Mouse (Mus musculus) layer of hippocampus, adult 2 months (tissue): Measurements from ENCODE around the gene Atxn1. TPM values are rescaled to one million over a fixed set of nuclear protein-coding genes. Genes with fewer than 3 reads are reported as not detected.

ENCODE experiments used
- DNase-seq, 2 experiments: peaks; one replicate each; pipeline ENCODE4 v3.0.0; 2022; ENCODE audit warnings: low spot score in 2 of 2
- H3K27ac ChIP-seq: fragments of 200-600 bp; 2 replicates; pipeline ENCODE4 v1.8.1; 2022
- H3K4me3 ChIP-seq: fragments of 200-600 bp; 2 replicates; pipeline ENCODE4 v1.8.1; 2022; ENCODE audit warnings: mild to moderate bottlenecking
- CTCF ChIP-seq: fragments of 200-600 bp; conservative IDR thresholded peaks from 2 replicates; pipeline ENCODE4 v1.8.1; 2022; ENCODE audit warnings: antibody characterized with exemption, mild to moderate bottlenecking, moderate library complexity
- total RNA-seq, 2 experiments: library from RNA; stranded (reverse); gene quantifications; 2 replicates each; pipeline ENCODE4 v1.2.3; 2021

Atxn1 gene
- total RNA-seq, 2 experiments from 2014 or later, result 128 to 131 TPM

DNA sequence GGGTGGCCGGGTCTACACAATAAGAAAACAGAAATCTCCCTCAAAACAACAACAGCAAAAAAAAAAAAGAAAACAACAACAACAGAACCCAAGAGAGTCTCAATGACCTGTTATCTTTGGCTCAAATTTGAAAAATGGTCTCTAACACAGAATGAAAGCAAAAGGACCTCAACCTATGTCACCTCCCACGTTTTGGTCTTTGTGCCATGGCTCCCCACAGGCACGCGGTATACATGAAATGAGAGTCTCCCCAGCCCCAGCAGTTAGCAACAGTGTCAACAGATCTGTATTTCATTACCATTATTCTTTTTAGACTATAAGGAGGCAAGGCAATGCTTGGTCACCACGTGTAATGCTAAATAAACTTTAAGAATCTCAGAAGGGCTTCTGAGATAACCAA is 110.3 kb downstream of the Atxn1 start:
- H3K4me3 ChIP-seq, result no peak overlapping the region
- TF ChIP-seq CTCF, result no peak
- no peak for DNase-seq
- no peak overlapping the region for H3K27ac ChIP-seq

DNA sequence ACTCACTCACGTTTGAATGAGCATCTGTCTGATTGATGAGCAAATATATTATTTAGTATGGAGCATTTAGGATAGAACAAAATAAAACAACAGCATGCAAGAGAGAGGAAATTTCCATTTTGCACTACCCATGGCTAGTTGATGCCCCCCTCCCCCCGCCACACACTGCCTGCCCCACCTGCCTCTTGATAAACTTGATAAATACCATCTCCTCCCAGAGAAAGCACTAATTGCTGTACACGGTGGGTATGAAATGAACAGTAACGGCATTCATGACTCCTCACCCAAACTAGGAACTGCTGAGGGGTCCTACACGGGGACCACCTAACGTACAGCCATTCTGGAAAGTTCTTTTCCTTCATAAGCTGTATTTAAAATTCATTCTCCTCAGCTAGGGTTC is 111.1 kb downstream of the Atxn1 start:
- no peak for TF ChIP-seq CTCF
- no peak overlapping the region for H3K27ac ChIP-seq

DNA sequence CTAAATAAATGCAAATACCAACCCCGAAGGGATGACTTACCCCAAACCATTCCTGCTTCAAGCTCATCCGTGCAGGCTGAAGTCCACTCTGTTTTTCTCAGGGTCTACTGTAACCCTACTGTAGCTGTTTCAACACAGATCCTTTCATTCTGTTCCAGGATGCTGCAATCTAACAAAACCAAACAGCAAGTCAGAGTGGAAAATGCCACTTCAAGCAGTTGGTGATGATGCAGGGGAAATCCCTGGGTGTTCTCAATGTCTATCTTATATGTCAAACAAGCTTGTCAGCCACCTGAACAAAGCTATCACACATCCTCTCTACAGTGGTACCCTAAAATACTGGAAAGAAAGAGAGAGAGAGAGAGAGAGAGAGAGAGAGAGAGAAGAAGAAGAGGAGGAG is 112.5 kb downstream of the Atxn1 start:
- no peak for DNase-seq
- TF ChIP-seq CTCF, result no peak
- Histone ChIP-seq H3K27ac (no peak overlapping the region), H3K4me3 (no peak overlapping the region)

More for the DNA sequence above, 111.1 kb downstream of the Atxn1 start:
- DNase-seq, result no peak
- H3K4me3 ChIP-seq, result no peak overlapping the region

DNA sequence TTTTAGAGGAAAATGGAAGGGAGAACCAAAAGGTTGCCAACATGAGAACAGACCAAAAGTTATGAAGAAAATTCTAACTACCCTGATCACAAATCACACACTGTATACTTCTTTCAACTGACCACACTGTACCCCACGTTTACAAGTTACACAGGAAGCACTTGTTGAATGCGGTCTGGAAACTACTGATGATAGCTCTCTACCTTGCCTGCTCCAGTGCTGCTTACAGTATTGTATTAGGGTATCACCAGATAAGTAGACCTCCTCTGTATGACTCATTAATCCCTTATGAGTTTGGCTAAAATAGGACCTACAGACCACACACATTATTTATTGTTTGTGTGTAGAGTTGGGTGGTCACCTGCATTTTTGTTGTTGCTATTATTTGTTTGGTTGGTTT is 113.1 kb downstream of the Atxn1 start:
- no peak overlapping the region for H3K27ac ChIP-seq
- no peak overlapping the region for H3K4me3 ChIP-seq
- TF ChIP-seq CTCF, result no peak
- DNase-seq, result no peak

DNA sequence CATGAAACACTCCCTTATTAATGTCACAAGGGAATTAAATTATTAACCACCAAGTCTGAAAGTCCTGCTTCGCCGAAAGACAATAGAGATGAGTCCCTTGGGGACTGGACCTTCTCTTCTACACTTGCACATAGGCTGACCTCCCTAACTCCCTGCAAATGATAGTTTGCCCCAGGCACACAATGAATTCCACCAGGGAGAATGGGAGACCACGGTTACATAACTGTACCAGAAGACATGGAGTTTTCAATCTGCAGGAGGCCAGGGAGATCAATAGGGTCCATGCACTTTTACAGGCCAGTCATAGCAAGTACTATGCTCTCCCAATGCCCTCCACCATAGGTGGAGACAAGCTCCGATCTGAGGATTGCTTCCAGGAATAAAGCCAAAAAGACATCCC is 113.7 kb downstream of the Atxn1 start:
- TF ChIP-seq CTCF, result no peak
- Histone ChIP-seq H3K27ac (peak overlapping the region; percentile 7; the same call in 1 of the 2 replicates), H3K4me3 (no peak overlapping the region)
- no peak for DNase-seq

DNA sequence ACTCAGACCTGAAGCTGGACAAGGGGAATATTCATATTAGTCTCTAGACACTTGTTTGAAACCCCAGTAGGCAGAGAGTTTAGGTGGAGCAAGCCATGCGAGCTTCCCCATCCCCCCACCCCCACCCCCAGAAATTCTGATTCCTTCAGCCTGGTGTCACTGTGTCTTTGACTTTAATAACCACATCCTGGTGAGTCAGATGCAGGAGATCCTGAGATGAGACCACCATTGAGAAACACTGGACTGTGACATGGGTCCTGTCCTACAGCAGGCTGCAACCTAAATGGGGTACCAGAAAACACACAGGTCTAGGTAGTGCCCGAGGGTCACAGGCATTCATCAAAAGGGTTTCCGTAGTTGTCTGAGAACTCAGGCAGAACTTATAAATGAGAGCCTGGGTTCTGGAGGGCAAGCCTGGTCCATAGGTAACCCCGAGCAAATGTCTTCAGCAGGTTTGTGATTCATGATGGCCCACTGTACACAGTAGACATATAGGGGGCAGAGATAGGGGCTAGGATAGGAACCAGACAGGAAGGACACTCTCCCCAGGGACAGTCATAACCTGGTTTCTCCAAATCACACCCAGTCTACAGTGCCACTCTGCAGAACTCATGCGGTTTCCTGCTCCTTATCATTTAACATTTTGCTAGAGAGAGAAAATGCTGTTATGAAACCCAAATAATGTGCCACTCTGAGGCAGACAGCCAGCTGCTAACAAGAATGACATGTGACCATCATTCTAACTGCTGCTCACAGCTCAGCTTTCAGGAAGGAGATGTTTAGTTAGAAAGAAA is 114.4 kb downstream of the Atxn1 start:
- H3K4me3 ChIP-seq, result no peak overlapping the region
- peak overlapping the region; percentile 59; the same call in 1 of the 2 replicates for H3K27ac ChIP-seq
- peak; percentile 20 to 40 for DNase-seq
- TF ChIP-seq CTCF, result no peak

DNA sequence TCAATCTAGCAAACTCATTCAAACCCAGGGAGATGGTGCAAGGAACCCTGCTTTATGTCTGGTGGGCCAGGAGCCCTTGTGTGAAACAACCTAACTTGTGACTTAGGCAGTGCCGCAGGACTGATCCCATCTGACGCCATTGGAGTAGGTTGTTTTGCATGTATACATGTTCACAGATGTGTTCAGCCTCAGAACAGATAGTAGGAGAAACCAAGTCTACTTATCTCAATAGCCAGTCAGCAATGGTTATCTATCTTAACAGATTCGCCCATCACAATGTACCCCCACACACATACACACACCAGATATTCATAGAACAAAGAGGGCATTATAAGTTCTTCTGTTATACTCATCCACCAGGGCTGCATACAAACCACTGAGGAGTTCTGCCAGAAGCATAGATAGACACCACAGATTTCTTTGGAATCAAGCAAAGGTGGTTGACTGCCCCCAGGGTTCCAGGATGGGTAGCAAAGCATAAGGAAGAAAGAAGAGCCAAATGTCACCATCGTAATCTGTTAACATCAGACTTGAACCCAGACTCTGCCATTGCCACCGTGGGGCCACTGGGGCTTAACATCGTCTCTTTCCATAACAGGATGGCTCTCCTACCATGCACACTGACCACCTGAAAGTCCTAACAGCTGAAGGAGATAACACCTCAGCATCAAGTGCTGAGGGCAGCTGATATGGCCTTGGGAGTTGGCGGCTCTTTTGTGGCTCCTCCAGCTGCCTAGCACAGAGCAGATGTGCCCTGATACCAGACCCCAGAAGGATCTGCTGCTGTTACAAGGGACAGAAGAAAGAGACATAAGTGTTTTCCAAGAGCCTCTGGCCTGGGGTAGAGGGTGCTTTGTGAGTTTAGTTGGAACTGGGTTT is 115.4 kb downstream of the Atxn1 start:
- no peak overlapping the region for H3K27ac ChIP-seq
- no peak for DNase-seq
- no peak for TF ChIP-seq CTCF
- H3K4me3 ChIP-seq, result no peak overlapping the region

DNA sequence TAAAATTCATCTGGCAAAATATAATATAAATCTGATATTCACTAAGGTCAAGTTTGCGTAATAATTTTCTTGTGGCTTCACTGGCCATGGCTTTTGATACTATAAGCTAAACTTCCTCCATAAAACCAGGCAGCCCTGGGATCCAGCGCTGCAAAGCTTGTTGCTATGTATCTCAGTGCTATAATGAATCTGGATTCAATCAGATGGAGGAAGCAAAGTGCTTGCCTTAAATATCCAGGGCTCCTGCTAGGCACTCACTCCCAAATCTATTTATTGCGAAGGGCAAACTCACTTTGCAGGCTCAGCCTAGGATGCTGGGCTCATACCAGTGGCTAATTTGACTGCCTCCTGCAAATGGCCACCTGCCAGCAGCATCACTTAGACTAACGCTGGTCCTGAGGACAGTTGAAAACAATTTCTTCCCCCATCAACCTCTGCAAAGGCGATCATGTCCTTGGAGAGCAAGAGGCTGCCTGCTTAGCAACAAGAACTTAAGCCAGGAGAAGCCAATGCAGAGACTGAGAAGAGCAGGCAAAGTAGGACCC is 122.2 kb downstream of the Atxn1 start:
- Histone ChIP-seq H3K27ac (no peak overlapping the region), H3K4me3 (no peak overlapping the region)
- TF ChIP-seq CTCF, result no peak
- no peak for DNase-seq

DNA sequence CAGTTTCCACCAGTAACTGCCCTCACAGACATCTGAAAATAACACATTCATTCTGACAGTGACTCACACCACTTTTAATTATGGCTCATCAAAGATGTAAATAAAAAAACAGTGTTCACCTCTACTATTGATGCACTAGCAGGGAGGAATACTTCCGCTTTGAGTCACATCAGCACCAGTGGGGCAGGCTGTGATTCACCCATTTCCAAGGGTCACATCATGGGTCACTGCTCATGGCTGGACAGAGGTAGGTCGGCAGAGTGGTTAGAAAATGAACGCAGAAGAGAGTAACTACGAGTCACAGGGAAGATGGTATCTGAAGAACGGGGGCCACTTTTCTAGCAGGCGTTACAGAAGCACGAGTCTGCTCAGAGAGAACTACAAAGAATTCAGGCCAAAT is 124.9 kb downstream of the Atxn1 start:
- TF ChIP-seq CTCF, result no peak
- DNase-seq, result no peak
- no peak overlapping the region for H3K27ac ChIP-seq
- no peak overlapping the region for H3K4me3 ChIP-seq

DNA sequence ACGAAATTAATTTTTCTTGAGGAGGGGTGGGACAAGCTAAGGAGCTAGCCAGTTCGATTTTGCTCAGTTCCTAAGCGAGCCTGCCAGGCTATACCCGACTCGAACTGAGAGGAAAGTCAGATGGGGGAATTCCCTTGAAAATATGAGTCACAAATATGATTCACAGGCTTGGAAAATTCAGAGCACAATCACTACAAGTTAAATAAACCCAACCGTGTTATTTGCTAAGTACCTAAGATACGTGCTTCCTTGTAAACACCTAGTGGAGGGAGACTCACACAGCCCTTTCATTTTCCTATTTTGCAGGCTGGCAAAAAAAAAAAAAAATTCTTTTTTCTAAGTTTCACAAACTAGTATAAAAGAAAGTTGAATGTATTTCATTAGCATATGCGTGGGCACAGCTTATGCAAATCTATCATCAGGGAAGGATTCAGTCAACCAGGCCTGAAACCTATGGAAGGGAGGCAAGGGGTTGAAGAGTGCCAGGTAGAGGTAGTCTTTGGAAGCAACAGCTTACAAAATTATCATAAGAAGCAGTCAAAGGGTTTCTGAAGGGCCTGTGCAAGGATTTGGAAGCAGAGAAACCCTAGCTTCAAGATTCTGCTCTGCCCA is 127.1 kb downstream of the Atxn1 start:
- TF ChIP-seq CTCF, result no peak
- Histone ChIP-seq H3K27ac (no peak overlapping the region), H3K4me3 (no peak overlapping the region)
- DNase-seq, result no peak

DNA sequence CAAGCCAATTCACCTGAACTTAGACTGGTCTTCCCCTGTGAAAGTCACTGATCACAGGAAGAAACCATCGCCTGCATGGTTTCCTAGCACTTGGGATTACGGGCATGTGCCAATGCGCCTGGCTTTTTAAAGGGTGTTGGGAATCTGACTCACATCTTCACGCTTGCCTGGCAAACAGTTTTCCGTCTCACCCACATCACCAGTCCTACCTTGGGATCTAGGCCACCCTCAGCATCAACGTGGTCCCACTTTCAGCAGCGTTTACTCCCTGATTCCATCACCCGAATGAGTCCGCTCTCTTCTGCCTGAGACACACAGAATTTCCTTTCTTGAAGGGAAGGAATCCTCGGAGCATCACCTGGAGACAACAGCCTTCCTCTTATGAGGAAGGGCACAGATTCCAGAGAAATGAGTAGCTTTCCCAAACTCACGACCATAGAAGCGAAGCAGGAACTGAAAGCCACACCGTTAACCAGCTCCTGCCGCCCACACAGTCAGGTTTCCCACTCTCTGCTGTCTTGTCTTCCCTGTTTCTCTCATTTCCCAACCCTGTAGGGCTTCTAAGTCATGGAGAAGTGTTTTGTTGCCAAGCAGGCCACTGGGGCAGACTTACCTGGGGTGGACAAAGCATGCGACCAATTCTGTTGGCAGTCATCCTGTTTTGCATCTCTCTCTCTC is 128.3 kb downstream of the Atxn1 start:
- TF ChIP-seq CTCF, result no peak
- Histone ChIP-seq H3K27ac (no peak overlapping the region), H3K4me3 (no peak overlapping the region)
- no peak for DNase-seq

DNA sequence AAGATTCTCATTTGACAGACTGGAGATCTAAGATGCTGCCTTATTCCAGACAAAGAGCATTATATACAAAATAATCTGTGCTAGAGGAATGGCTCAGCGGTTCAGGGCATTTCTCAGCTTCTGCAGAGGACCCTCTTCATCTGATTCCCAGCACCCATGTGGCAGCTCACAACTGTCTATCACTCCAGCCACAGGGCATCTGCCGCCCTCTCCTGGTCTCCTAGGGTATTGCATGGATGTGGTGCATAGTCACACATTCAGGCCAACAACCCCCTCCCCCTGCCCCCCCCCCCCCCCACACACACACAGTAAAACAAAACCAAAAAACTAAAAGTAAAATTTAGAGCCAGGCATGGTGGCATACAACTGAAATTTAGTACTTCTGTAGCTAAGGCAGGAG is 130.5 kb downstream of the Atxn1 start:
- TF ChIP-seq CTCF, result peak; percentile 44
- H3K4me3 ChIP-seq, result no peak overlapping the region
- DNase-seq, result no peak
- no peak overlapping the region for H3K27ac ChIP-seq
